Mouse (Mus musculus): ENCODE results near the gene Ube2v1. TPM values are rescaled to one million over a fixed set of nuclear protein-coding genes. Genes with fewer than 3 reads are reported as not detected.

Ube2v1 gene
- 100 to 1,000 TPM; 213 to 235 TPM for total RNA-seq (2021)

DNA sequence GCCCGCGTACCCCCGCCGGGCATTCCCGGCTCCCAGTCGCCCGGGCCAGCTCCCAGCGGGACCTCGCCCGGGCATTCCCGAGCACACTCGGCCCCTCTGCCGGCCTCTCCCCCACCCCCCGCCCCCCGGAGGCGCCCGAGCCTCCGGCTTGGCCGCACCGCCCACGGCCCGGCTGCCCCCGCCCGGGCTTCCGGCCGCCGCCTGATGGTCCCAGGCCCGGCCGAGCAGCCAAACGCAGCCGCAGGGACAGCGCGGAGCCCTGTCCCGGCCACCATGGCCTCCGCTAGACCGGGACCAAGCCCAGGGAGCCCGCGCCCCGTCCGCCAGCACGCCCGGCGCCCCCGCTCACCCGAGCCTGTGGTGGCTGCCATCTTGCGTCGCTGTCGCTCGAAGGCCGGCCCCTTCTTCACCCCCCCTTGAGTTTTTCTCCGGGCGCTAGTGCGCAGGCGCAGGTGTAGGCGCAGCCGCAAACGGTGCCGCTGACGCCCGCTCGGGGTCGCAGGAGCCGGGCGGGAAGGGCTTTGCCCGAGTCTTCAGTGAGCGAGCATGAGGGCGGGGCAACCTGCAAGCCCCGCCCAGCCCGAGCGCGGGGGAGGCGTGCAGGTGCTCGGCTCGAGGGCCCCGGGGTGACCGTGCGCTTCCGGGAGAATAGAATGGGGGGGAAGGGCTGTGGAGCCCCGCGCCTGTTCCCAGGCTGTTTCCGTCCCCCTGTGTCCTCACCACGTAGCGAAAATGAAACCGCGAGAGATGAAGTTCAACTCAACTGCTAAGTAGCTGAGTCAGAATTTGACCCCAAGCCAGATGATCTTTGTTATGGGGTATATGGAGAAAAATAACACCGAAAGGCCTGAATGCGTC, at the start of gene Ube2v1:
Ube2v1 (minus strand) TSS at position 505 of the 858 bp plus-strand sequence.
- DNase-seq (ENCODE audit: extremely low spot score in 1 of 2, low spot score in 1 of 2): peak; percentile 90 to 96

DNA sequence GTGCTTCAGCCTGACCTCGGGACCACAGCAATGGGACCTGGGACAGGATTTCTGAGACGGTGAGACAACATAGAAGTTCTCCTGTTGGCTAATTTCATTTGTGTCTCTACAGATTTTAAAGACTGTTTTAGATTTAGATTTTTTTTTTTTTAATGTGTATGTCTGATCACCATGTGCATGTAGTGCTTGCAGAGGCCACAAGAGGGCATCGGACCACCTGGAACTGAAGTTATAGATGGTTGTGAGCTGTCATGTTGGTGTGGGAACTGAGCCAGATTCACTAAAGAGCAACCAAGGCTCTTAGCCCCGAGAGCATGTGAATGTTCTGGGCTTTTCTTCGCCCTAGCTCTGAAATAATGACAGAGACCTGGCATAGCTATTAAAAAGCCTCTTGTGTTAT, 48.8 kb upstream of the Ube2v1 start:
- no peak for DNase-seq (ENCODE audit: extremely low spot score in 1 of 2, low spot score in 1 of 2)

DNA sequence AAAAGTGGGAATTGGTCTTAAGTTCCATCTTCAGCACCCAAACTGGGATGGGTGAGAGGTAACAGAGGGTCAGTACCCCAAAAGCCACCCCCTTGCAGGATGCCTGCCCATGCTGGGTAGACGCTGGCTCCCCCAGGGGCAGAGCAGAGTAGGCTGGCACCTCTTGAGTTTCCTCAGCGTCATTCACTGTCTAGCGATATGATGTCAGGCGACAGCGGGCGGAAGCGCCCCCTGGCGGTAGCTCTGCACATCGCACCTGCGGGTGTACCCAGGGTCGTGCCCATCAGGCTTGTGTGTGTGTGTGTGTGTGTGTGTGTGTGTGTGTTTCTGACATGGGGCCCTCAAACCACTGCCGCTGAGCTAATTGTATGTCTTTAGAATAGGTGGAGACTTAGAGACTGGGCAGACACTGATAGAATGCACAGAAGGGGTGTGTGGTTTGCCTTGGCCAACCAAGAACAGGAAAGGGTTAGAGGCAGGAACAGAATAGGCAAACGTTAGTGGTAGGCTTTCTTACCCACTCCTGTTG, 48.1 kb upstream of the Ube2v1 start:
- DNase-seq (ENCODE audit: extremely low spot score in 1 of 2, low spot score in 1 of 2): peak; percentile 79 to 90

DNA sequence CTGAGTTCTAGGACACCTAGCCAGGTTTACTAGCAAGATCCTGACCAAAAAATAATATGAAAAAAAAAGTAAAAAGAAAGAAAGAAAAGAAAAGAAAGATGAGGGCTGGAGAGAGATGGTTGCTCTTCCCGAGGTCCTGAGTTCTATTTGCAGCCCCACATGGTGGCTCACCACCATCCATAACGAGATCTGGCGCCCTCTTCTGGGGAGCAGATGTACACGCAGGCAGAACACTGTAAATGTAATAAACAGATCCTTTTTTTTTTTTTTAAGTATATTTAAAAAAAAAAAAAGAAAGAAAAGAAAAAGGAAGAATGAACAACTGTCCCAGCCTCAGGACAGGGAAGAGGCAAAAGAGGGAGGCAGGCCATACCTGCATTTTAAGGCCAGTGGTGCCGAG, 46.7 kb upstream of the Ube2v1 start:
- DNase-seq (ENCODE audit: extremely low spot score in 1 of 2, low spot score in 1 of 2): no peak

DNA sequence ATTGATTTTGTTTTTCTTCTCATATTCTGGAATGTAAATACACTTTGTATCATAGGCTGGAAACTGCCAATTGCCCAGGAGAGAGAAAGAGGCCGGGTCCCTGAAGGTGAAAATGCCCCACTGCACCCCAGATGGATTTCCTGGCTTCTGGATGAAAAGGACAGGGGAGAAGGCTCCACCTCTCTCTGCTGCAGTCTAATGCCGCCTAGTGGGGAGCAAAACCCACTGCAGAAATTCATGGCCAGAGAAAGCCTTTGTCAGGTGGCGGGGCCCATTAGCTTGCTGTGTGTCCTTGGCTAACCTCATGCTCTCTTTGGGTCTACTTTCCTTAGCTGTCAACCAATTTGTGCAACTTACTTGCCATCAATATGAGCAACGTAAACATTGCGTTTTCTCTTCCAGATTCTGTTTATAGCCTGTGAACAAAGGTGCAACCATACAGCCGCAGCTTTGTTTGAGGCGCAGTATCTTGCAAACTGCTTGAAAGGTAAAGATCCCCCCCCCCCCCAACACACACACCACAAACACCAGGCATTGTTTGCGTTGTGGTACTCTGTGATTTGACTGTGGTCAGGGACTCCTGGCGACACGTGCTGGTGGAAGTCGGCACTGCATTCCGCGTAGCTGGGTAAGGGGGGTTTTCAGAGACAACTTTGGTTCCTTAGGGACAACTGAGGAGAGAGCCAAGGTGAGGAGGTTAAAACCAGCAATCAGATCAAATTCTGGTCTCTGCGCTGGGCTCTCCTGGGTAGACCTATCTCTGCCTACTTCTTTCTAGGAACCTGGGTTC, 43.4 kb upstream of the Ube2v1 start:
- DNase-seq (ENCODE audit: extremely low spot score in 1 of 2, low spot score in 1 of 2): no peak

DNA sequence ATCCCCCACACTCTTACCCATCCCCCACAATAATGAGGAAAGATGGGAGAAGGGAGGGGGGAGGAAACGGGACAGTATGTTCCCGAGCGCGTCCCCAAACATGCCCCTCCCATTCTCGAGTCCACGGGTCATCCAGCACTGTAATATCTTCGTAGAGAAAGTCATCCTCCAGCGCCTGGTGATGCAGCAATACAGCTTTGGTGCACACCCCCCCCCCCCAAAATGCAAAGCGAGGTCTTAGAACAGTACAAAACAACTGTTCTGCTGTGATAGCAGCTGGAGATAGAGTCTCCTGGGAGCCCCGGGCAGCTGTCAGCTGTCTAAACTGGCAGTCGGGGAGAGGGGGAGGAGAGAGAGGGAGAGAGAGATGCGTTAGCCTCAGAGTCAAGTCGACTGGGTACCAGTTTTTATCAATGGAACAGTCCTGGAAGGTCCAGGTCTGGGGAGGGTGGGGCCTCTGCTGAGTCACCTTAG, 40.4 kb upstream of the Ube2v1 start:
- no peak for DNase-seq (ENCODE audit: extremely low spot score in 1 of 2, low spot score in 1 of 2)

DNA sequence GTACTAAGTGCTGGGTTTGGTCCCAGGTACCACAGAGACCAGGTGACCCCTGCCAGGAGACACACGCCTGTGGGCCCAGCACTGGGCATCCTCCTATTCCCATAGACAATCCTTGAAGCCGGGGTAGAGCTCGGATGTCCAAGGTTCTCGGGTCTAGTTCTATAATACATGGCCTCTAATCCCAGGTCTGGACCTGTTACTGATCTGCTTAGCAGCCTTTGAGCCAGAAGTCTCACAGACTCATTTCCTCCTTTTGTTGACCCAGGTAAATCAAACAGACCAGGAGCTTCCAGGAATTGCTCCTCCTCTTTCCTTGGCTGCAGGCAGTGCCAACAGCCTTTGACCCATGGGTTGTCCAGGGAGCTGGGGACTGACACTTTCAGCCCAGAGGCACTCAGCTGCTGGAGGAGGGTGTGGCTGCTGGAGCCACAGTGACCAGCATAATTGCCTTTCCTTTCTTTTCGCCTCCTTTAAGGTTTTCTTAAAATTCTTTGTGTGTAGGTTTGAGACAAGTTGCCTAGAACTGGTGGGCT, 39.3 kb upstream of the Ube2v1 start:
- DNase-seq (ENCODE audit: extremely low spot score in 1 of 2, low spot score in 1 of 2): no peak

DNA sequence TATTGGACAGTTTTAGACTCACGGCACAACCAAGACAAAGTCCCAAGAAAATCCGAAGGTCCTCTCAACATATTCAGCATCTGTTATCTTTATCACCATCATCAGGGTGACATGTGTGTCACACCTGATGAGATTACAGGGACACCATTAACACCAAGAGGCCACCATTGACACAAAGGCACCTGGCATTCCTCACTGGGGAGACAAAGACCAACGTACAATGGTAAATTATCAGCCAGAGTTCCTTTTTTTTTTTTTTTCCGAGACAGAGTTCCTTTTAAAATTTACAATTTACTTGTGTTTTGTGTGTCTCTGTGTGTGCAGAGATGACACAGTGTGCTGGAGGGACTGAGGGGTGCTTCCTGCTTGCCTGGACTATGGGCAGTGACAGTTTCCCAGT, 37.5 kb upstream of the Ube2v1 start:
- DNase-seq (ENCODE audit: extremely low spot score in 1 of 2, low spot score in 1 of 2): no peak

DNA sequence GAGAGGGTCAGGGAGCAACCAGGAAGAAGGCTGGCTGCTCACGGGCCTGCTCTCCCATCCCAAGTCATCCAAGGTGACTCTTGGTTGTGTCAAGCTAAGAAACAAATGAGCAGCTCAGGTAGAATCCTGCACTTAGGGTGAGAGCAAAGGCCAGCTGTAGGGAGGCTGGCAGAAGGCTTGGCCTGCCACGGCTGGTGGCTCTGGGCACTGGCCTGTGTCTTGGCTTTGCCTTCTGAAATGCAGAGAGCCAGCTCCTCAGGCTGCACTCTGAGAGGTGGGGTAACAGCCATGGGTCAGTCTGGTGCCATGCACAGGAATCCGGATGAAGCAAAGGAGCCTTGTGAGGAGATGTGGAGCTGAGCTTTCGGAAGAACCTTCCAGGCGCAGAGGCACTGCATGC, 36.5 kb upstream of the Ube2v1 start:
- DNase-seq (ENCODE audit: extremely low spot score in 1 of 2, low spot score in 1 of 2): no peak

DNA sequence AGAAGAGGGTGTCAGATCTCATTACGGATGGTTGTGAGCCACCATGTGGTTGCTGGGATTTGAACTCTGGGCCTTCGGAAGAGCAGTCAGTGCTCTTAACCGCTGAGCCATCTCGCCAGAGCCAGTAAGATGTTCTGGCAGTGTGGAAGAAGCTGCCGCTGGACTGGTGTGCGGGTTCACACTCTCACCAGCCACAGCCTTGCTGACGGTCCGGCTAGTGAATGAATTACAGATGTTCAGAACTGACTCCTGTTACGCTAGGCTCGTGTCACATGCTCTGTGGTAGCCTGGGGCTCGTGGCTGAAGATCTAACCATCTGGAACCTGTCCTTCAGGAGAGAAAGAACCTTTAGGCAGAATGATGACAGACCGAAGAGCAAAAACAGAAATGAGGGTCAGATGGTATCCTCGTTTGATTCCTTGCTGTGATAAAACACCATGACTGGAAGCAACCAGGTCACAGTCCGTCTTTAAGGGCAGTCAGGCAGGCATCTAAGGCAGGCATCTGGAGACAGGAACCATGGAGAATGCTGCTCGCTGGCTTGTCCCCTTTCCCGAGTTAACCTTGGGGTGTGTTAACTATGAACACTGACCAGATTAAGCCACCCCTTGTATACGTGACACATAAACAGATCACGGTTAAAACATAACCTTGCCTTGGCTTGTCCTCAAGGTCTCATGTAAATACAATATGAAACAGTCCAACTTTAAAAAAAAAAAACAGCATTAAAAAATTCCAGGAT, 34.2 kb upstream of the Ube2v1 start:
- DNase-seq (ENCODE audit: extremely low spot score in 1 of 2, low spot score in 1 of 2): no peak

DNA sequence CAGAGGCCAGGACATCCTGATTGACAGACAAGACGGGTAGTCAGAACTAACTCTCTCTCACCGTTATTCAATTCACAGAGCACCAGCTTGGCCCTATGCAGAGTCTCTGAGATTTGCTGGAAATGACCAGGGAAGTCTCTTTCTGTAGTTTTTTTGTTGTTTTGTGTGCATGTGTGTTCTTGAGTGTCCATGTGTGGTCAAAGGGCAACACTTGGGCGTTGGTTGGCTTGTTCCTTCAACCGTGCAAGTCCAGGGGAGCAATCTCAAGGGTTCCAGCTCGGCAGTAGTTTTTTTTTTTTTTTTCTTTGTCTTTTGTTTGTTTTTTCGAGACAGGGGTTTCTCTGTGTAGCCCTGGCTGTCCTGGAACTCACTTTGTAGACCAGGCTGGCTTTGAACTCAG, 30.8 kb upstream of the Ube2v1 start:
- DNase-seq (ENCODE audit: extremely low spot score in 1 of 2, low spot score in 1 of 2): no peak

DNA sequence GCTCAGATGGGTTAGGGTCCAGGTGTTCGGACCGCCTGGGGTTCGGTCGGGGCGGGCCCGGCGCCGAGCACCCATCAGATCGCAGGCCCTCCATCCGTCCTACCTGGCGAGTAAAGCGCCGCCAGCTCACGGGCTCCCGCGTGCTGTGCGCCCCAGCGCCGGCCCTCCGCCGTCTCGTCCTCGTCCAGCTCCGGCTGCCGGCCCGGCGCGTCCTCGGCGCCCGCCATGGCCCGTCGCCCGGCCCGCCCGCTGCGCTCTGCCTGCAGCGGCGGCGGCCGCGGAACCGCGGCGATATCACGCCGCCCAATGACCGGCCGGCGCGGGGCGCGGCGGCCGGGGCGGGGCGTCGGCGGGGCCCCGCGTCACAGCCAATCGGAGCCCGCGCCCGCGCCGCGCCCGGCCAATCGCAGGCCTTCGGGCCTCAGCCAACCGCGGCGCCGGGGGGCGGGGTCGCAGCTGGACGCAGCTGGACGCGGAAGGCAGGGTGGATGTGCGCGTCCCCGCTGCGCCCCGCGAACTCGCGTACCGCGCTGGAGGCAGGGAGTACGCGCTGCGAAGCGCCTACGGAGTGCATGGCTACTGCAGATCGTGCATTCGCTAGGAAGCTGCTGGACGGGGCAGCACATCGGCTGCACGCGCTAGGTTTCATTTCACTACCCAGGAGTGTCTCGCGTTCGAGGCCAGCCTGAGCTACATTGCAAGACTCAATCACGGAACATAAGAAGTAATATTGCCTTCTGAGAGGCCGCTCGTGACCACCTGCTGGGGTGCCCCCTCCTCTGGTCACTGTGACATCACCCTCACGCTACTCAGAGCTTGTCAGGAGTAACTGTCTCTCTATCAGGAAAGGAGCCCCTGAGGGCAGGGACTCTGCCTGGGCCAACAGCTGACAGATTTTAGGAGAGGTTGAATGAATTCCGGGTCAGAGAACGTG, 29.6 kb upstream of the Ube2v1 start, which contains the start of gene Gm20431:
Gm20431 (minus strand) TSS at position 227 of the 934 bp plus-strand sequence.
- peak; percentile 89 to 90 for DNase-seq (ENCODE audit: extremely low spot score in 1 of 2, low spot score in 1 of 2)

DNA sequence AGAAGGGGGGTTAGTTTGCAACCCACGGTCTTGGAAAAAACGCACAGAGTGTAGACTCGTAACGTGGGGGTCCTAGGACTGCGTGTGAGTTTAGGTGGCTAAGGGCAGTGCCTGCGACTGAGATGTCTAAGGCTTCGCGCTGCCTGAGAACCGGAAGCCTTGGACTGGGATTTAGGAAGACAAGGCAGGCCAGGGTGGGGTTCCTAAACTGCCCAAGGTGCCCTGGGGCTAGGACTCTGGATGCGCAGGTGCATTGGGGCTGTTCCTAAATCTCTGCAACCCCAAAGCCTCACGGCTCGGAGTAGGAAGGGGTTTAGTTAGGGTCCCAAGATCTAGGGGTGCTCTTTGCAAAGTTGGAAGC, 28.7 kb upstream of the Ube2v1 start:
- no peak for DNase-seq (ENCODE audit: extremely low spot score in 1 of 2, low spot score in 1 of 2)

DNA sequence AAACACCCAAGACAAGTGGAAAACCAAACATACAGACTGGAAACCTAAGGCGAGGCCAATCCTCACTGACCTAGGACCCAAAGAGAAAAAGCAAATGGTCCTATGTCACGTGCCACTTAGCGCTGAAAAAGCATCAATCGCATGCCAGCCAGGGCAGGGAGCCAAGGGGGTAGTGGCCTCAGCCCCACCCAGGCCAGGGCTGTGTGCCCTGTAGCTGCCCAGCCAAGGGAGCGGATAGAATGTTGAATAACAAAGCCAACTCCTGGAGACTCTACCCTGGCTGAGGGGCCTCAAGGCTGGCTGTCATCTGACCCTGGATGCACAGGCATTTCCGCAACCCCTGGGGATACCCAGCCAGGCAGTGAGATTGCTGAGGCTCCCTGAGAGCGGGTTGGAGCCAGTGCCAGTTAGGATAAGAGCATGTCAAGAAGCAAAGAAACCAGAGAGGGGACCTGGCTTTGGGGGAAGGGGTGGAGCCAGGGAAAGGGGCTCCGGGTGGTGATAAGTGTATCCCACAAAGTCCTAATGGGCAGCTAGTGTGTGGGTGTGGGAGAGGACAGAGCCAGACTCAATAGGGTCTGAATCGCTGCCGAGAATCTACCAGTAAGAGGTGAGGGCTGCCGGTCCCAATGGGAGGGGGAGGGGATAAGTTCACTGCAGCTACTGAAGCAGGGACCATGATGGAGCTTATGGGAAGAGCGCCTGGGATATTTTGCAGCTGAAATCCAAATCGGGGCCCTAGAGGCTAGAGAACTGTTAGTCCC, 28.1 kb upstream of the Ube2v1 start:
- DNase-seq (ENCODE audit: extremely low spot score in 1 of 2, low spot score in 1 of 2): peak in 1 of 2 experiments; percentile 60

DNA sequence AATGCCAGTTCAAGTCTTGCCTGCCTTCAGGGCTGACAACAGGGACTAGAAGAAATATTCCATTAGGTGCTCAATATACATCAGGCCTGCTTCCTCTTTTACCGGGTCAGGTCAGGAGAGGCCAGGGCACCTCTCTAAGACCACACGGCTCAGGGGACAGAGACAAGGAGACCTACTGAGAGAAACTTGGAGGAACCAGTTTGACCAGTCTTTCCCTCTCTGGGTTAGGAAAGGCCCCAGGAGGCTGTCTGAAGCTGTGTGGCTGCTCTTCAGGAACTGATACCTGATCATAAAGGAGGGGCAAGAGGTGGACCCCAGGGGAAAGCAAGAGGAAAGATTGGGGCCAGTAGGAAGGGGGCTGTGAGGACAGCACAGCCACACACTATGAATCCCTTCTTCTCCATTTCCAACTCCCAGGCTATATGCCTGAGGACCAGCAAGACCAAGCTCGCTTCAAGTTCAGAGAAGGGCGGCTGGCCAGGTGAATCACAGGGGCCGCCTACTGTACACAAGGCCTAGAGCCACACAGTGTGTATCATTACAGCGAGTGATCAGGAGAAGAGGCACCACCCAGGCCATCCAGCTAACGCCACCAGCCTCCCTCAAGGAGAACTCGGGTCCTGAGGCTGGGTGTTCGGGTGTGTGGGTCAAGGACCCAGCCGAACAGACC, 27.4 kb upstream of the Ube2v1 start:
- DNase-seq (ENCODE audit: extremely low spot score in 1 of 2, low spot score in 1 of 2): no peak

DNA sequence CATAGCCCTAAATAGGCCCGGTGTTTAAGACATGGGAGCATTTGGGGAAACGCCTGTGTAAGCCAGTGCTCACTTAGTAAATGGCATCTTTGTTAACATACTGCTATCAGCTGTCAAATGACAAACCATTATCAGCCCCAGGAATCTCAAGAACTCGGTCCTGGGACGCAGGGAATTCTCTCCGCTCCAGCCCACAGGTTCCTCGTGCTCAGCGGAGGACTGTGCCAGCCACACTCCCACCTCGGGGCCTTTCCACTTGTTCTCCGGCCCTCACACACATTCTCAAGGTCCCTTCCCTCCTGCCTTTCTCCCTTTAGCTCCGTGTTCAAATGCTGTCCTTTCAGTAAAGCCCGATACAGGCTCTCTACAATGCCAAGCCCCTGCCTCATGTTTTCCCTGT, 26.8 kb upstream of the Ube2v1 start:
- no peak for DNase-seq (ENCODE audit: extremely low spot score in 1 of 2, low spot score in 1 of 2)

DNA sequence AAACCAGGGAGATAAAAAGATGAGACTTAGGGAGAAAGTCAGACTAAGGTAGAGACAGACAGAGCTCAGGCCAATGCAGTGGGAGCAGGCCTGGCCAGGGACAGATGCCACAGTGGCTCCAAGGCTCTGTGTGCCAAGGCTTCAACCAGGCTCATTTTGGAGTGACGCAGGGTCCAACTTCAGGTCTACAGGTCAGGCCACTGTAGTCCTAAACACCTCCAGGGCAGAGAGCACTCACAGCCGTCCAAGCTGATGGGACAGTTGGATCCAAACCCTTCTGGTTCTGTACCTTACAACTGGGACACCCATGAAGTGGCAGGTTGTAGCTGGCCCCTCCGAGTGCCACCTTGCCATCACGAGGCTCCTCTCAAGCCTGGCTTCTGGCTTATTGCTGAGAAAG, 26.1 kb upstream of the Ube2v1 start:
- DNase-seq (ENCODE audit: extremely low spot score in 1 of 2, low spot score in 1 of 2): no peak
